Mouse (Mus musculus): ENCODE data around the gene Kcnk10. TPM values are rescaled to one million over a fixed set of nuclear protein-coding genes. Genes with fewer than 3 reads are reported as not detected.

Kcnk10 gene
- polyA plus RNA-seq, 1 experiment from 2014 or later = 0.79 TPM

Other genes starting within 250 kb of the Kcnk10 start
- 10.2 and 10.5 TPM in 2 replicates for gene Spata7, start 49.8 kb upstream of the Kcnk10 start, polyA plus RNA-seq (2015; fragmentation: Nextera tagmentation; extraction: Ambion mirVana)
- 7.6 and 9.0 TPM in 2 replicates for gene Ptpn21, start 159.1 kb upstream of the Kcnk10 start, polyA plus RNA-seq (2015; fragmentation: Nextera tagmentation; extraction: Ambion mirVana)
- 89.8 and 97.5 TPM in 2 replicates for gene Zc3h14, start 168.7 kb upstream of the Kcnk10 start, polyA plus RNA-seq (2015; fragmentation: Nextera tagmentation; extraction: Ambion mirVana)